Mouse (Mus musculus): ENCODE measurements around the gene Slc12a9. TPM values are rescaled to one million over a fixed set of nuclear protein-coding genes. Genes with fewer than 3 reads are reported as not detected.

Gene Slc12a9
- polyA plus RNA-seq, 1 experiment from 2014 or later: 16.0 TPM

DNA sequence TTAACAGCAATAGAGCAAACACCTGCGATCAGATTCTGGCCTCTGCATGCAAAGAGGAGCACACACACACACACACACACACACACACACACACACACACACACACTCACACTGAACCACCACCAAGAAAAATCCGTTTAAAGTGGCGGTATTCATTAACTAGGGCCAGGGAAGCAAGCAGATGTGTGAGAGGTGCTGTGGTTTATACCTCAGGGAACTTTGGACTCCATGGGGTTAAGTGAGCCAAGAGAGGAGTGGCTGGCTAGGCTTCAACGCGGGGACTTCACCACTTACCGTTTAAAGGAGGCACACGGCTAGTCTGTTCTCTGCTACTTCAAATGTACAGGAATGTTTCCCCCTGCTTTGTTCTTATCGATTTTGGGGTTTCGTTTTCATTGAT, 12.4 kb upstream of the Slc12a9 start:
- 23% methylated on average over 9 of the region's 9 CpGs for WGBS
- H3K4me1 ChIP-seq: peaks cover 25% of the 10 kb centered on the region
- no peak overlapping the region for H3K4me3 ChIP-seq
- H3K9me3 ChIP-seq: no peaks in the 10 kb centered on the region
- H3K9ac ChIP-seq: no peak overlapping the region
- H3K27me3 ChIP-seq: no peaks in the 10 kb centered on the region
- H3K27ac ChIP-seq: no peak overlapping the region
- no peak for ATAC-seq (ENCODE audit: insufficient number of reproducible peaks, insufficient read depth, low FRiP score, low TSS enrichment)
- H3K4me2 ChIP-seq (replicated peaks): no peak overlapping the region
- H3K36me3 ChIP-seq: no peaks in the 10 kb centered on the region

DNA sequence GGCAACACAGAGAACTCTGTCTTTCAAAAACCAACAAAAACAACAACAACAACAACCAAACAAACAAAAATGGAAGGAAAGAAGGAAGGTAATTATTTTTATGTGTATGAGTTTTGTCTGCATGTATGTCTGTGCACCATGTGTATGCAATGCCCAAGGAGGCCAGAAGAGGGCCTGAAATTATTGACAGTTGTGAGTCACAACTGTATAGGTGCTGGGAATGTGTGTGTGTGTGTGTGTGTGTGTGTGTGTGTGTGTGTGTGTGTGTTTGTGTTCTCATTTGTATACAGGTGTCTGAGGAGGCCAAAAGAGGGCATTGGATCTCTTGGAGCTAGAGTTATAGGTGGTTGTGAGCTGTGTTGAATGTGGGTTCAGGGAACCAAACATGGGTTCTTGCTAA, 10.5 kb upstream of the Slc12a9 start:
- H3K4me2 ChIP-seq (replicated peaks): no peak overlapping the region
- H3K36me3 ChIP-seq: no peaks in the 10 kb centered on the region
- no peak overlapping the region for H3K9ac ChIP-seq
- no peaks in the 10 kb centered on the region for H3K9me3 ChIP-seq
- H3K27ac ChIP-seq: no peak overlapping the region
- H3K4me1 ChIP-seq: peaks cover 31% of the 10 kb centered on the region
- no peak for ATAC-seq (ENCODE audit: insufficient number of reproducible peaks, insufficient read depth, low FRiP score, low TSS enrichment)
- no peaks in the 10 kb centered on the region for H3K27me3 ChIP-seq
- H3K4me3 ChIP-seq: no peak overlapping the region

DNA sequence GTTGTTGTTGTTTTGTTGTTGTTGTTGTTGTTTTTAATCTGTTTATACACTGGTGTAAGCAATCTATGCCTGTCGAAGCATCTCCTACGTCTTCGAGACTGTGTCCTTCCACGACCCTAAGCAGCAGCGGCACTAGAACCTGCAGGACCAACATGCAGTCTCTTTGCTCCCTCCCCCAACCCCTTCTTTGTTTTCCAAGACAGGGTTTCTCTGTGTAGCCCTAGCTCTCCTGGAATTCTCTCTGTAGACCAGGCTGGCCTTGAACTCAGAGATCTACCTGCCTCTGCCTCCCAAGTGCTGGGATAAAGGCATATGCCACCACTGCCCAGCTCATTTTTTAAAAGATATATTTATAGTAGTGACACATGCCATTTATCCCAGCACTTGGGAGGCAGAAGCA, 10.0 kb upstream of the Slc12a9 start:
- 94% methylated on average over 5 of the region's 5 CpGs for WGBS

DNA sequence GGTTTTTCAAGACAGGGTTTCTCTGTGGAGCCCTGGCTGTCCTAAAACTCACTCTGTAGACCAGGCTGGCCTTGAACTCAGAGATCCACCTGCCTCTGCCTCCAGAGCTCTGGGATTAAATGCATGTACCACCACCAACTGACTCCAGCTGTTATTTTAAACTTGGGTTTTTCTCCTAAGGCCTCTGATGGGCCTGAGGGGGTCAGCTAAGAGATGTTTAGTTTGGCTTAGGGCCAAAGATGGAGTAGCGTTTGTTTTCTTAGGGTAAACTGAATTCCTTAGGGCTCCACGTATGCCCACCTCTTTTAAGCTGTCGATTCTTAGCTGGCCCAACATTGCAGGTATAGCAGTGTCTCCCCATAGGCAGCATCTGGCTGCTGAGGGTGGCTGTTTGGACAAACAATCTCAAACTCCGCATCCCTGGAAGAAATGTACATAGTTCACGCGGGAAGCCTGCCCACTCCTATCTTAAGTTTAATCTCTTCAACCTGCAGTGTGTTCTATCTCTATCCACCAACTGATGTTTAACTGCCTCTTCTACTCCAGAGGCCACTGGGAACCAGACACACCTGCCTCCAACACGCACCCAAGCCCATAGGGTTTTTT, 9.1 kb upstream of the Slc12a9 start:
- H3K27me3 ChIP-seq: no peaks in the 10 kb centered on the region
- H3K4me3 ChIP-seq: no peak overlapping the region
- no peak overlapping the region for H3K27ac ChIP-seq
- H3K9ac ChIP-seq: no peak overlapping the region
- no peaks in the 10 kb centered on the region for H3K36me3 ChIP-seq
- ATAC-seq (ENCODE audit: insufficient number of reproducible peaks, insufficient read depth, low FRiP score, low TSS enrichment): no peak
- H3K9me3 ChIP-seq: no peaks in the 10 kb centered on the region
- no peak overlapping the region for H3K4me2 ChIP-seq (replicated peaks)
- WGBS: 79% methylated on average over 7 of the region's 7 CpGs
- peaks cover 22% of the 10 kb centered on the region for H3K4me1 ChIP-seq

More for the DNA sequence above, 10.0 kb upstream of the Slc12a9 start:
- H3K27ac ChIP-seq: no peak overlapping the region
- no peaks in the 10 kb centered on the region for H3K36me3 ChIP-seq
- H3K4me2 ChIP-seq (replicated peaks): no peak overlapping the region
- H3K9ac ChIP-seq: no peak overlapping the region
- peaks cover 26% of the 10 kb centered on the region for H3K4me1 ChIP-seq
- no peak for ATAC-seq (ENCODE audit: insufficient number of reproducible peaks, insufficient read depth, low FRiP score, low TSS enrichment)
- no peaks in the 10 kb centered on the region for H3K27me3 ChIP-seq
- H3K4me3 ChIP-seq: no peak overlapping the region
- H3K9me3 ChIP-seq: no peaks in the 10 kb centered on the region

DNA sequence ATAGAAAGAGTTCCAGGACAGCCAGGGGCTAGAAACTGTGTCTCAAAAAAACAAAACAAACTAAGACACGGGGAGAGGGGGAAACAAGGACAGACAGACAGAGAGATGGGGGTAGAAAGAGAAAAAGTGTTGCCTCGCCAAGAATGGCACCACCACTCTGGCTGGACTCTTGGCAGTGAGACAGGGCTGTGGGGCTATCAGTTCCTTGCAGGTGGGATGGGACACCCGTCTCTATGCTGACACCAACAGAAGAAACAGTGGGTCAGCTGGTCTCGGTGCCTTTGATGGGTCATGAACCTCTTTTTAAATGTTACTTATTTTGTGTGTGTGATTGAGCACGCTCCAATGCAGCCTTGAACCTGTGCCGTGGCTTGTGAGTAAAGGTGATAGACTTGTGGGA, 6.8 kb upstream of the Slc12a9 start:
- no peak for ATAC-seq (ENCODE audit: insufficient number of reproducible peaks, insufficient read depth, low FRiP score, low TSS enrichment)
- no peak overlapping the region for H3K9ac ChIP-seq
- H3K4me1 ChIP-seq: peaks cover 14% of the 10 kb centered on the region
- no peaks in the 10 kb centered on the region for H3K36me3 ChIP-seq
- no peak overlapping the region for H3K27ac ChIP-seq
- WGBS: 79% methylated on average over 6 of the region's 6 CpGs
- H3K4me2 ChIP-seq (replicated peaks): no peak overlapping the region; the same call in 1 of the 2 replicates
- H3K4me3 ChIP-seq: no peak overlapping the region
- H3K9me3 ChIP-seq: no peaks in the 10 kb centered on the region
- H3K27me3 ChIP-seq: no peaks in the 10 kb centered on the region

DNA sequence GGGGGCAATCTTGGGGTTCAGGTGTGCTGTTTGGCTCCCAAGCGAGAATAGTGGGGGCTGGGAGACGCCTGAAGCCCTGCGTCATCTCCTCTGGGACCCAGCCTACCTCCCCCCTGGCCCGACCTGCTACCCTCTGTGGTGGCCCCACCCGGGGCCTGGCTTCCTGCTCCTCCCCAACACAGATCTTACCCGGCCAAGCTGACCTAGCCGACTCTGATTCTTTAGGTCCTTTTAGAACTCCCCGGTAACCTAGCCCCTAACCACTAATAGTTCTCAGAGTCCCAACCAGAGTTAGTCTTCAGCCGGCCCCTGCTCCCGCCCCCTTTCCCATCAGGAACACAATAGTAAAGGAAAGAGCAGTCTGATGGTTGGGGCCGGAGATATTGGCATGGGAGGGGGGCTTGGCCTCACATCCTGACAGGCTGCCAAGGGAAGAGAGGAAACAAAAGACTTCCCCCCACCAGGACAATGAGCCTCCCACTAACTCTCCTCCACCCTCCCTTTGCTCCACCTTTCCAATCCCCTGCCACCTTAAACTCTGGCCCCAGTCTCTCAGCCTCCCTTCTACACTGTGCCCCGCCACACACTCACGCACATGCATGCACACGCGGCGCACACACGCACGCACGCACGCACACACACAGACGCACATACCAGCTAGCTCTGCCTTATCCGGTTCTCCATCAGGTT, 6.0 kb upstream of the Slc12a9 start:
- H3K4me2 ChIP-seq (replicated peaks): peak overlapping the region; percentile 81
- WGBS: 12% methylated on average over 22 of the region's 22 CpGs
- no peaks in the 10 kb centered on the region for H3K36me3 ChIP-seq
- H3K9ac ChIP-seq: peak overlapping the region; percentile 61
- peak overlapping the region; percentile 38 for H3K4me3 ChIP-seq
- no peaks in the 10 kb centered on the region for H3K27me3 ChIP-seq
- ATAC-seq (ENCODE audit: insufficient number of reproducible peaks, insufficient read depth, low FRiP score, low TSS enrichment): no peak
- peak overlapping the region; percentile 81 for H3K27ac ChIP-seq
- peaks cover 14% of the 10 kb centered on the region for H3K4me1 ChIP-seq
- no peaks in the 10 kb centered on the region for H3K9me3 ChIP-seq

DNA sequence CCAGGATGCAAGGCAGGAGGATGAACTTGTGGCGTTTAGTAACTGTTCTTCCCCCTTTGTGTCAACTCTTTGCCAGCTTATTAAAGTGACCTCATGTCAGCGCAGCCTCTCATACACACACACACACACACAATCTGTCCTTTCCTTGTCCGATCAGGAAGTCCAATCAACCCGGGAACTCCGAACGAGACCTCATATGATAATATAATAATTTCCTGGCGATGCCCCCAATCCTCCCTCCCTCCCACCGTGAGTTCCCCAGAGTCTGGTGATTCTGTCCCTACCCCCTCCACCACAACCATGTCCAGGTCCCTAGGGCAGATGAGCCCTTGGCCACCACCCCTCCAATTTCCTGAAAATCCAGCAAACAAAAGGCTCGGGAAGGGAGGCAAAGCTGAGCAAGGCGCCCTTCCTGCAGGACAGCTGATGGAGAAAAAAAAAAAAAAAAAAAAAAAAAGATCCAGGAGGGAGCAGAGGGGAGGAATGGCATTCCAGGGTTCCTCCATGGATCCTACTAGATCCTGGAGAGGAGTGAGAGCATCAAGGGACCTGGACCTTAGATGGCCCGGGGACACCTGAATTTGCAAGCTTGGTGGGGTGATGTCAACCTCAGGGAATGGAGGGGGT, 5.4 kb upstream of the Slc12a9 start:
- 0 out of 2 replicates have a peak, but pooled peaks have one; percentile 24 for ATAC-seq (ENCODE audit: insufficient number of reproducible peaks, insufficient read depth, low FRiP score, low TSS enrichment)
- peak overlapping the region; percentile 81 for H3K4me2 ChIP-seq (replicated peaks)
- no peaks in the 10 kb centered on the region for H3K36me3 ChIP-seq
- 1% methylated on average over 11 of the region's 11 CpGs for WGBS
- H3K27ac ChIP-seq: peak overlapping the region; percentile 81
- peak overlapping the region; percentile 38 for H3K4me3 ChIP-seq
- peak overlapping the region; percentile 61 for H3K9ac ChIP-seq
- peaks cover 14% of the 10 kb centered on the region for H3K4me1 ChIP-seq
- H3K27me3 ChIP-seq: no peaks in the 10 kb centered on the region
- no peaks in the 10 kb centered on the region for H3K9me3 ChIP-seq

DNA sequence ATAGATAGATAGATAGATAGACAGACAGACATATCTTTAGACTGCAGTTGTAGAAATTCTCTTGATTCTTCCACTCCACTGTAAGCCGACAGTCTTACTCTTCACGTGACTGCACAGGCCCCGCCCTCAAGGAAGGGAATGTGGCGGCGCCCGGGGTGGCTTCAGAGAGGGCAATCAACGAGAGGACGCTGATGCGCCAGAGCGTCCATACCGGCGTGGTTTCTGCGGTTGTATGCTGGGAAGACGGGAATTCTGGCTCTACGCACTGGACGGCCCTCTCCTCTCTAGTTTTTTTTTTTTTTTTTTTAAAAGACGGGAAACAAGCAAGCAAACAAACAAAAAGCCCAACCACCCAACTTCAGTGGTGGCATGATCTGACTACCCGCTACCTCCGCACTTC, 4.9 kb upstream of the Slc12a9 start:
- under 1% methylated on average over 19 of the region's 19 CpGs for WGBS
- Histone ChIP-seq H3K36me3 (no peaks in the 10 kb centered on the region), H3K4me3 (peak overlapping the region; percentile 38), H3K4me1 (peaks cover 14% of the 10 kb centered on the region), H3K4me2 (replicated peaks) (peak overlapping the region; percentile 81), H3K9ac (peak overlapping the region; percentile 61), H3K27ac (peak overlapping the region; percentile 80; the same call in 1 of the 2 replicates), H3K9me3 (no peaks in the 10 kb centered on the region), H3K27me3 (no peaks in the 10 kb centered on the region)
- ATAC-seq (ENCODE audit: insufficient number of reproducible peaks, insufficient read depth, low FRiP score, low TSS enrichment): peak; percentile 86

DNA sequence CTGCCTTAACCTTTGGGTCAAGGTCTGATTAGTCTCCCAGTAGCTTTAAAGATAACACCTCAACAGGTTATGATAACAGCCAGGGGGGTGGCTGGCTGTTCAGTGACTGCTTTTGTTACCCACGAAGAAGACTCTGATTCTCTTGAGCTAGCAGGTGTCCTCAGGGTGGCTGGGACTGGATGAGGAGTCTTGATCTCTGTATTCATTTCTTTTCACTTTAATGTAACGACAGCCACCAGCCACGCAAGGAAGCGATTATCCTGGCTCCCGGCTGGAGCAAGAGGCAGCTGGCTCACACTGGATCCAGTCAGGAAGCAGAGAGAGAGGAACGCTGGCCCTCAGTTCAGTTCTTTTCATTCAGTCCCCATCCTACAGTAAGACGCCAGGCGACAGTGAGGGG, 3.8 kb upstream of the Slc12a9 start:
- Histone ChIP-seq H3K4me2 (replicated peaks) (no peak overlapping the region), H3K27ac (no peak overlapping the region), H3K4me1 (peaks cover 22% of the 10 kb centered on the region), H3K4me3 (no peak overlapping the region), H3K27me3 (no peaks in the 10 kb centered on the region), H3K9ac (no peak overlapping the region), H3K36me3 (no peaks in the 10 kb centered on the region), H3K9me3 (no peaks in the 10 kb centered on the region)
- ATAC-seq (ENCODE audit: insufficient number of reproducible peaks, insufficient read depth, low FRiP score, low TSS enrichment): no peak
- WGBS: 26% methylated on average over 8 of the region's 8 CpGs

DNA sequence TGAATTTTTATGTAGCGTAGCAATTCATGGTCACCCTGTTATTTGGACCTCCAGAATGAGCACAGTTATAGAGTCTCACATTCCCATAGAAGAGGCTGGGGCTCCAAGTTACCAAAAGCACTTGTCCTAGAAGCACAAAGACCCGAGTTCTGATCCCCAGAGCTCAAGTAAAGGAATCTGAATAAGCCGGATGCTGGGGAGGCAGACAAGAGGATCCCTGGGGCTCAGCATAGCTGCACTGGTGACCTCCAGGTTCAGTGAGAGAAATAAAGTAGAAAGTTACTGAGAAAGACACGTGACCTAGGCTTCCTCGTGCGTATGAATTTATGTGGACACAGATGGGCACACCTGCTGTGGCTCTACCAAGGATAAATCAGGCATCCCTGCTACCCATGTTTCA, 1.7 kb upstream of the Slc12a9 start:
- Histone ChIP-seq H3K4me1 (peaks cover 23% of the 10 kb centered on the region), H3K27ac (no peak overlapping the region), H3K9ac (no peak overlapping the region), H3K27me3 (no peaks in the 10 kb centered on the region), H3K4me2 (replicated peaks) (no peak overlapping the region), H3K9me3 (no peaks in the 10 kb centered on the region), H3K36me3 (no peaks in the 10 kb centered on the region), H3K4me3 (no peak overlapping the region)
- WGBS: 70% methylated on average over 6 of the region's 6 CpGs
- ATAC-seq (ENCODE audit: insufficient number of reproducible peaks, insufficient read depth, low FRiP score, low TSS enrichment): no peak

DNA sequence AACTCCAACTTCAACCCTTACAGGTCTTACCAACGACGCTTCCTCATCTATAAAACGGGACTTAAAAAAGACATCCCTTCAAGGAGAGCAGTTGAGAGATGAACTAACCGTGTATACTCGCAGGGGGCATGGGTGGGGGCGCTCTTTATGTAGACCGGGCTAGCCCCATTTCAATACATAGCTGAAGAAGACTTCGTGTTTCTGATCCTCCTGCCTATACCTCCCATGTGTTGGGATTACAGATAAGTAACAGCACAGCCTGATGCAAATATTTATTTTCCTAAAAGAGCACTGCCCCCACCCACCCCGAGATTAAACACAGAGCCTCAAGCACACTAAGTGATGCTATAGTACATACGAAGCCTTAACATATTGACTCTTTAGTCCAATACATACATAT, 920 bp upstream of the Slc12a9 start:
- no peak overlapping the region for H3K4me3 ChIP-seq
- H3K4me2 ChIP-seq (replicated peaks): peak overlapping the region; percentile 92
- H3K27ac ChIP-seq: no peak overlapping the region
- 61% methylated on average over 10 of the region's 10 CpGs for WGBS
- no peaks in the 10 kb centered on the region for H3K9me3 ChIP-seq
- no peaks in the 10 kb centered on the region for H3K27me3 ChIP-seq
- peaks cover 17% of the 10 kb centered on the region for H3K4me1 ChIP-seq
- peak overlapping the region; percentile 77; the same call in 1 of the 2 replicates for H3K9ac ChIP-seq
- no peaks in the 10 kb centered on the region for H3K36me3 ChIP-seq
- no peak for ATAC-seq (ENCODE audit: insufficient number of reproducible peaks, insufficient read depth, low FRiP score, low TSS enrichment)

Measured in embryonic facial prominence, embryonic 12.5 days (tissue).